Mouse (Mus musculus) liver, embryonic 11.5 days (tissue): ENCODE measurements around the gene March6. TPM values are rescaled to one million over a fixed set of nuclear protein-coding genes. Genes with fewer than 3 reads are reported as not detected.

Experiments
- ATAC-seq: fragments of 200-750 bp; cut with Nextera tagmentation; replicated peaks from 2 replicates; pipeline ENCODE4 v1.8.0; 2017; ENCODE audit warnings: moderate number of reproducible peaks, mild to moderate bottlenecking, moderate TSS enrichment, moderate library complexity; ENCODE audit not compliant: low FRiP score
- DNase-seq: peaks from one replicate; pipeline ENCODE4 v3.0.0-alpha.2; 2017; ENCODE audit warnings: low spot score
- H3K27ac ChIP-seq: fragments of 300-500 bp; sonication (generic); 2 replicates; pipeline ENCODE4 v1.5.1; 2014; ENCODE audit warnings: mild to moderate bottlenecking, low read depth, low read length, control low read depth
- H3K27me3 ChIP-seq: fragments of 300-500 bp; sonication (generic); replicated peaks from 2 replicates; pipeline ENCODE4 v1.6.1; 2014; ENCODE audit warnings: low read length, mixed read lengths; ENCODE audit not compliant: control insufficient read depth, insufficient read depth
- H3K36me3 ChIP-seq: fragments of 300-500 bp; sonication (generic); 2 replicates; pipeline ENCODE4 v1.6.1; 2014; ENCODE audit warnings: mild to moderate bottlenecking, low read length, moderate library complexity, mixed read lengths; ENCODE audit not compliant: control insufficient read depth, insufficient read depth
- H3K4me1 ChIP-seq: fragments of 300-500 bp; sonication (generic); replicated peaks from 2 replicates; pipeline ENCODE4 v1.6.1; 2014; ENCODE audit warnings: low read length, mixed read lengths; ENCODE audit not compliant: control insufficient read depth, insufficient read depth
- H3K4me2 ChIP-seq: fragments of 300-500 bp; sonication (generic); 2 replicates; pipeline ENCODE4 v1.6.1; 2014; ENCODE audit warnings: mild to moderate bottlenecking, control low read depth, moderate library complexity
- H3K4me3 ChIP-seq: fragments of 300-500 bp; sonication (generic); 2 replicates; pipeline ENCODE4 v1.5.1; 2014; ENCODE audit warnings: low read depth, low read length, control low read depth
- H3K9ac ChIP-seq: fragments of 300-500 bp; sonication (generic); 2 replicates; pipeline ENCODE4 v1.6.1; 2014; ENCODE audit warnings: low read depth, low read length, control low read depth
- H3K9me3 ChIP-seq: fragments of 300-500 bp; sonication (generic); 2 replicates; pipeline ENCODE4 v1.6.1; 2016; ENCODE audit warnings: low read length, inconsistent platforms, mixed read lengths; ENCODE audit not compliant: control insufficient read depth
- WGBS: fragments of 180-500 bp; shearing (Covaris S2); extraction: QIAGEN DNeasy Blood & Tissue Kit; methylation state at CpG from one replicate; pipeline ENCODE4 v1.1.7; 2014; 5-methylcytosine and 5-hydroxymethylcytosine counted together
- polyA plus RNA-seq: library from polyadenylated mRNA; unstranded; fragments of >200 nt; fragmentation: Nextera tagmentation; extraction: Ambion mirVana; gene quantifications from 2 replicates; pipeline ENCODE4 v1.2.1, GENCODE M21; 2014

The March6 gene
- polyA plus RNA-seq, 1 experiment from 2014 or later: 36.1 TPM

GRCm38 (mm10) chr15:31567431-31567830, 36.6 kb upstream of the March6 start:
- WGBS: 40% methylated on average over 7 of the region's 7 CpGs
- Histone ChIP-seq H3K36me3 (no peaks in the 10 kb centered on the region), H3K27me3 (no peaks in the 10 kb centered on the region; the same call in 1 of the 2 replicates), H3K9ac (no peak overlapping the region), H3K4me2 (no peak overlapping the region), H3K4me1 (peaks cover 3% of the 10 kb centered on the region), H3K9me3 (no peaks in the 10 kb centered on the region), H3K27ac (no peak overlapping the region), H3K4me3 (no peak overlapping the region)
- ATAC-seq (no peak), DNase-seq (no peak)

GRCm38 (mm10) chr15:31565786-31566185, 34.9 kb upstream of the March6 start:
- Histone ChIP-seq H3K27me3 (no peaks in the 10 kb centered on the region; the same call in 1 of the 2 replicates), H3K9me3 (0 out of 2 replicates have a peak, but pooled peaks cover 2% of the 10 kb centered on the region), H3K4me1 (peaks cover 3% of the 10 kb centered on the region), H3K36me3 (no peaks in the 10 kb centered on the region), H3K9ac (no peak overlapping the region), H3K4me2 (no peak overlapping the region), H3K4me3 (no peak overlapping the region), H3K27ac (no peak overlapping the region)
- no peak for ATAC-seq
- 69% methylated on average over 1 of the region's 1 CpGs for whole genome bisulfite sequencing
- DNase-seq: no peak

DNA sequence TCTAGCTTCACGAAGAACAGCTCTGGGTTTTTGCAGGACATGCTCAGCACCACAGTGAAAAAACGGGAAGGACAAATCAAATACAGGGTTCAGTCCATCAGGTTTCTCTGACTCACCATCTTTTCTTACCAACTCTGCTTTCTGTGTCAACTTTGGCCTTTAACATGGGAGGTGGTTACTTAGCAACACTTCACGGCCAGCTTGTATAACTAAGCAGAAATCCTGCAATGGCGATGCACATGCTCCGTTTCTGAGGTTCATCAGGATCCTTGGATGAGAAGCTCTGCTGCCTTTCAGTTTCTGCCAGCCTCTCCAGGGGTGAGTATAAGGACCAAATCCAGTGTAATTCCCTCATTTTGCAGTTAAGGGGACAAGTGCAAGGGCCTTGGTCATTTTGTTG, 34.3 kb upstream of the March6 start, which contains the start of gene Cmbl:
TSS of gene Cmbl (plus strand) at position 206 of the 400 bp plus-strand sequence.
- Histone ChIP-seq H3K4me2 (no peak within 1 kb of the TSS), H3K27ac (no peak within 1 kb of the TSS), H3K9me3 (0 out of 2 replicates have a peak, but pooled peaks cover 2% of the 10 kb centered on the region), H3K9ac (no peak within 1 kb of the TSS), H3K4me3 (no peak within 1 kb of the TSS), H3K27me3 (no peaks in the 10 kb centered on the region; the same call in 1 of the 2 replicates), H3K4me1 (peaks cover 3% of the 10 kb centered on the region), H3K36me3 (no peaks in the 10 kb centered on the region)
- 76% methylated on average over 5 of the region's 5 CpGs for WGBS
- no peak for DNase-seq
- ATAC-seq: no peak

DNA sequence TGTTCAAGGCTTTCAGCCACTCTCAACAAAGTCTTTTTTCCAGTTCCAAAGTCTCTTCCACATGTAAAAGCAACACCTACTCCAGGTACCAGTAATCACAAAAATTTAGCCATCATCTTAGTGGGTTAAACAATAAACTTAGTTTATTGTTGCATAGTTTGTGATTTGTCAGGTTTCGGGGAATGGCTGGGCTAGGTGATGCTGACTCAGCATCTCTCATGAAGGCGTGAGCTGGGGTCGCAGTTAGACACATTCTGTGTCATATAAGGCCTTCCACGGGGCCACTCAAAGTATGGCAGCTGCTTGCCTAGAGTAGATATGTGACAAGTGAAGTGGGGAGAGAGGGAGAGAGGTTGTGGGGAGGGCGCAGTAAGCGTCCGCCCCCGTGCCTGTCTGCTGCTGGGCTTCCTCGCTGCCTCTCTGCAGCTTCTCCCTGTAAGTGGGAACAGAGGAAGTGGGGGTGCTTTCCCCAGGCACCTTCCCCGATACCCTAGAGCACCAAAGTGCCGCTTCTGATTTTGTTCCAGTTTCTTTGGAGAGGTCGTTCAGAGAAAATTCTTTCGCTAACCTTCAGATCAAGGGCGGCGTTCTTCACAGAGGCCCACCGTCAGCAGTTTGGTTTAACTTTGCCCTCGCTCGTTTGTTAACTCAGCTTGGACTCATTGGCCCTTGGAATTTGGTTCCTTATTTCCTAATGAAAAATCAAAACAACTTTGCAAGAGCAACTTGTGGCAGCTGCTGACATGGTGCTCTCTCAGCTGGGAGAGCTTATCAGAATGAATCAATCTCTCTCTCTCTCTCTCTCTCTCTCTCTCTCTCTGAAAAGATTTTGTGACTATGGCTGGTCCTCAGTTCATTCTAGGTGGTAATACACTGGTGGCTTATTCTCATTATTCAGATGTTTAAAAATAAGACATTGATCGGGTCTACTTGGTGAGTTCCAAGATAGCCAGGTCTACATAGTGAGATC, 33.0 kb upstream of the March6 start:
- no peak overlapping the region for H3K4me3 ChIP-seq
- ATAC-seq (no peak), DNase-seq (no peak)
- 0 out of 2 replicates have a peak, but pooled peaks cover 4% of the 10 kb centered on the region for H3K9me3 ChIP-seq
- H3K9ac ChIP-seq: no peak overlapping the region
- no peak overlapping the region for H3K4me2 ChIP-seq
- no peaks in the 10 kb centered on the region for H3K36me3 ChIP-seq
- no peaks in the 10 kb centered on the region; the same call in 1 of the 2 replicates for H3K27me3 ChIP-seq
- peaks cover 3% of the 10 kb centered on the region for H3K4me1 ChIP-seq
- WGBS: 68% methylated on average over 19 of the region's 19 CpGs
- no peak overlapping the region for H3K27ac ChIP-seq

DNA sequence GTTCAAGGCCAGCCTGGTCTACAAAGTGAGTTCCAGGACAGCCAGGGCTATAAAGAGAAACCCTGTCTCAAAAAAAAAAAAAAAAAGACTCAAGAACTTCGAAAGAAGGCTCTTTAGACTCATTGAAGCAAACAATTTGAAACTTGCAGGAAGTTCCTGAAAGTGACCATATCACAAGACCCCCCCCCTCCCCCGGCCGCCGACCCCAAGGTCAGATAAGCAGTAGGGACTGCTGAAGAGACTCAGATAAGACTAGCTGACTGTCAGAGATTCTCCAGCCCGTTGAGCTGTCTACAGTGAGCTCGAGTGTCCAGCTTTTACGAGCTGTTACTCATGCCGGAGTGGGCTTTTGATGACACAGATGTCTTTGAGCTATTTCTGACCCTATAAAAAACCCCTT, 32.0 kb upstream of the March6 start:
- Histone ChIP-seq H3K4me3 (no peak overlapping the region), H3K9ac (no peak overlapping the region), H3K27ac (no peak overlapping the region), H3K4me2 (no peak overlapping the region), H3K9me3 (0 out of 2 replicates have a peak, but pooled peaks cover 4% of the 10 kb centered on the region), H3K4me1 (peaks cover 3% of the 10 kb centered on the region), H3K27me3 (no peaks in the 10 kb centered on the region; the same call in 1 of the 2 replicates), H3K36me3 (no peaks in the 10 kb centered on the region)
- WGBS: 34% methylated on average over 8 of the region's 8 CpGs
- ATAC-seq (no peak), DNase-seq (no peak)

GRCm38 (mm10) chr15:31561976-31562375, 31.1 kb upstream of the March6 start:
- 0 out of 2 replicates have a peak, but pooled peaks cover 4% of the 10 kb centered on the region for H3K9me3 ChIP-seq
- WGBS: 90% methylated on average over 4 of the region's 4 CpGs
- no peaks in the 10 kb centered on the region for H3K36me3 ChIP-seq
- H3K4me2 ChIP-seq: no peak overlapping the region
- H3K27me3 ChIP-seq: no peaks in the 10 kb centered on the region; the same call in 1 of the 2 replicates
- ATAC-seq: no peak
- no peak overlapping the region for H3K27ac ChIP-seq
- DNase-seq: no peak
- H3K4me3 ChIP-seq: no peak overlapping the region
- no peak overlapping the region for H3K9ac ChIP-seq
- peaks cover 3% of the 10 kb centered on the region for H3K4me1 ChIP-seq

DNA sequence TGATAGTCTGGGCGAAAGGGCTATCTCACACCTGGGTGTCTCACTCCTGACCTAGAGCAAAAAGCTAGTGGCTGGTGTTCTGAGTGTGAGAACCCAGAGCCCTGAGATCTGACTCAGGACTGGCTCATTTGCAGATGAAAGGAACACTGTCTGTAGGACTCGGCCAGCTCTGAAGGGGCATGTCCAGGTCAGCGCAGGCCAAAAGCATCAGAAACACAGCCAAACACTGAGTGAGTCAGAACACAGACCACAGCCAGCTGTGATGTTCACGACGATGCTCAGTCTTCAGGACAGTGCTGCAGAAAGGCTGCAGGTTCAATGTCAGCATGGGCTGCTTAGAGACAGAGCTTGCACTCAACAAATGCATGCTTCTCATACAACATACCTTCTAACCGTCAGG, 30.5 kb upstream of the March6 start:
- H3K4me2 ChIP-seq: no peak overlapping the region
- H3K4me3 ChIP-seq: no peak overlapping the region
- no peak for DNase-seq
- peaks cover 3% of the 10 kb centered on the region for H3K4me1 ChIP-seq
- H3K9me3 ChIP-seq: 0 out of 2 replicates have a peak, but pooled peaks cover 4% of the 10 kb centered on the region
- H3K27ac ChIP-seq: no peak overlapping the region
- no peak overlapping the region for H3K9ac ChIP-seq
- ATAC-seq: no peak
- H3K36me3 ChIP-seq: no peaks in the 10 kb centered on the region
- WGBS: 92% methylated on average over 6 of the region's 6 CpGs
- no peaks in the 10 kb centered on the region; the same call in 1 of the 2 replicates for H3K27me3 ChIP-seq

DNA sequence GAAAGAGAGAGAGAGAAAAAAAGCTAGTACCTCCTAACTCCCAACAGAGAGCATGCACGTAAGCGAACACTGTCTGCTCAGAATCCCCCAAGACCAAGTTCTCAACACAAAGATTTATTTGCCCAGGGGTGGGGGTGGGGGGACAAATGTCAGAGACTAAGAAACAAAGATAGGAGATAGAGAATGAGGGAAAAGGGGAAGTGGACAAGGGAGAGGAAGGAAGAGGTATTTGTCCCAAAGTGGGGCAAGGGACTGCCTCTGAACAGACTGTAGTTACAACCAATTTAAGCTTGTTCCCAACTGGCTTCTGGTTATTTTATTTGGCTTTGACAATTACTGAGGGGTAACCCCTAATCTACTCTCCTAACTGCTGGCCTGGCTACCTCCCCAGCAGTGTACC, 24.0 kb upstream of the March6 start:
- no peak overlapping the region for H3K27ac ChIP-seq
- 0 out of 2 replicates have a peak, but pooled peaks cover 2% of the 10 kb centered on the region for H3K9me3 ChIP-seq
- ATAC-seq: no peak
- no peak overlapping the region for H3K4me2 ChIP-seq
- H3K36me3 ChIP-seq: no peaks in the 10 kb centered on the region
- H3K9ac ChIP-seq: no peak overlapping the region
- no peaks in the 10 kb centered on the region for H3K27me3 ChIP-seq
- no peak overlapping the region for H3K4me3 ChIP-seq
- 59% methylated on average over 2 of the region's 2 CpGs for WGBS
- no peaks in the 10 kb centered on the region for H3K4me1 ChIP-seq
- no peak for DNase-seq
